Mouse (Mus musculus) E14TG2a.4 (cell line): ENCODE measurements around the gene Crb1.

ENCODE experiments used
- CTCF ChIP-seq: conservative IDR thresholded peaks from 2 replicates; pipeline ENCODE4 v1.5.1; 2014; ENCODE audit warnings: low read length
- POU5F1 ChIP-seq: IDR thresholded peaks from 2 replicates; pipeline ENCODE4 v1.6.1; 2014; ENCODE audit warnings: low read length, borderline replicate concordance

DNA sequence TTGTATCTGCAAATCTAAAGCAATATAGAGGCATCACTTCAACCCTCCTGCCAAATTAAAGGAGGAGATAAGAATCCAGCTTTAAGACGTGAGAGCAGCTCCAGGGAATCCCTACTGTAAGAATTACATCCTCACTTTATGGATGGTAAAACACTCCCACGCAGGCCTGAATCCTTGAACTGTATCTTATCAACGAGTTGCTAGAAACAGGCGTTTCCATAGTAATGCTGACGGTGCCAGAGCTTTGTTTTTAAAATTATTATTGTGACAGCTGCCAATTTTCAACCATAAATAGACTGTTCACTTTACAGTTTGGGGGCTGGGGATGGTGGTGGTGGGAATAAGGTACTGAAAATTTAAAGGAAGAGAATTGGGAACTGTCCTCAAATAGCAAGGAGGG is 173.9 kb downstream of the Crb1 start:
- TF ChIP-seq CTCF (no peak), POU5F1 (no peak)
